Mouse (Mus musculus): ENCODE measurements around the gene Spata16. TPM values are rescaled to one million over a fixed set of nuclear protein-coding genes. Genes with fewer than 3 reads are reported as not detected.

Gene Spata16
- total and polyA plus RNA-seq, 3 experiments: not detected

DNA sequence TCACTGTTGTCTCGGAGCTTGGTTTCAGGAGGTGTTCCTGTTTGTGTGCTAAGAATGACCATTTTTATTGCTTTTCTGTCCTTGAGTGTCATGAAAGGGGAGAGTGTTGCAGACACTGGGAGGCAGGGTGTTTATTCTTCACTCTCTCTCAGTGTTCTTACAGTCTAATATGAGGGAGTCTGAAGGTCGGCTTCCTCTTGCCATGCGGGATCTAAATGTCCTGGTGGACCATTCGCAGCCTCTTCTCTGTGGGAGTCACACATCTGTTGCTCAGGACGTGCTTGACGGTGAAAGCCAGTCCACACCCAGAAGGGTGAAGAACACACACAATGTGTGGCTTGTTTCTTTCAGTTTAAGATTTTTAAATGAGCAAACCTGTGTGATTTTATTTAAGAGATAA, 90.1 kb downstream of the Spata16 start:
- H3K27me3 ChIP-seq (ENCODE audit: control insufficient read depth in 1 of 2, insufficient read depth in 2 of 2, low read length in 2 of 2): no peaks in the 10 kb centered on the region
- no peak overlapping the region for H3K9ac ChIP-seq (ENCODE audit: control insufficient read depth, low read depth, low read length, poor library complexity, severe bottlenecking)
- H3K4me3 ChIP-seq (ENCODE audit: control insufficient read depth in 1 of 2, insufficient read depth in 1 of 2, low read depth in 2 of 2, low read length in 2 of 2): no peak overlapping the region
- H3K9me3 ChIP-seq (replicated peaks; ENCODE audit: insufficient read depth, low read length): no peaks in the 10 kb centered on the region
- no peaks in the 10 kb centered on the region for H3K36me3 ChIP-seq (ENCODE audit: control insufficient read depth in 1 of 2, insufficient read depth in 2 of 2, low read length in 2 of 2)
- H3K27ac ChIP-seq (ENCODE audit: control insufficient read depth, low read depth, low read length): no peak overlapping the region
- TF ChIP-seq MAZ (IDR thresholded peaks at IDR 0.05; ENCODE audit: low read depth, low read length) (no peak), USF1 (IDR thresholded peaks at IDR 0.05; ENCODE audit: low read depth, low read length) (no peak), MAFK (IDR thresholded peaks at IDR 0.05; ENCODE audit: borderline replicate concordance, low read depth, low read length) (no peak), JUND (IDR thresholded peaks at IDR 0.05; ENCODE audit: low read depth, low read length) (no peak), ELF1 (IDR thresholded peaks at IDR 0.05; ENCODE audit: low read depth, low read length) (no peak), TBP (IDR thresholded peaks at IDR 0.05; ENCODE audit: low read depth, low read length) (no peak), GATA1 (IDR thresholded peaks at IDR 0.05; ENCODE audit: low read depth, low read length) (no peak), MYC (IDR thresholded peaks at IDR 0.05; ENCODE audit: low read depth, low read length) (no peak), CTCF (IDR thresholded peaks at IDR 0.05 in 2 of 3, conservative IDR thresholded peaks at IDR 0.05 in 1 of 3; ENCODE audit: control insufficient read depth in 1 of 3, insufficient read depth in 1 of 3, low read depth in 2 of 3, low read length in 3 of 3, poor library complexity in 1 of 3, severe bottlenecking in 1 of 3) (no peak), ZKSCAN1 (IDR thresholded peaks at IDR 0.05; ENCODE audit: low read depth, low read length) (no peak), RCOR1 (IDR thresholded peaks at IDR 0.05; ENCODE audit: low read depth, low read length) (no peak), SIN3A (IDR thresholded peaks at IDR 0.05; ENCODE audit: low read length) (no peak), RAD21 (IDR thresholded peaks at IDR 0.05; ENCODE audit: low read depth, low read length) (no peak), UBTF (IDR thresholded peaks at IDR 0.05; ENCODE audit: borderline replicate concordance, insufficient read depth, low read depth, low read length) (no peak)
- no peaks in the 10 kb centered on the region for H3K79me2 ChIP-seq (ENCODE audit: control insufficient read depth, insufficient read depth, low read length, poor library complexity)
- no peaks in the 10 kb centered on the region for H3K4me1 ChIP-seq (ENCODE audit: control insufficient read depth in 1 of 2, insufficient read depth in 2 of 2, low read length in 2 of 2)
- no peak for DNase-seq (ENCODE audit: low read depth, low spot score)

DNA sequence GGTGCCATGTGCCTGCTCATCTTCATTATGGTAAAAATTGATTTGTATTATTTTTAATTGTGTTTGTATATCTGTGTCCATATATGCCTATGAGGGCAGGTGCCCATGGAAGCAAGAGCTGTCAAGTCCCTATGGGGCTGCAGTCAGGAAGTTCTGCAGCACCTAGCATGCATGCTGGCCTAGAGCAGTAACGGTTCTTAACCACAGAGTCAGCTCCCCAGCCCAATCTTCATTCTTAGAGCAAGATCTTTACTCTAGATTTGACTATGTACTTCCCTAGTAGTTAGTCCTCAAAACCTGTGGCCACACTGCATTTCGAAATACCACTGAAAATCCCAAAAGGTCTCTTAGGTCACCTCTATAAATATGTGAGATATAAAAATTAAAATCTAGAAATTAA, 113.1 kb downstream of the Spata16 start:
- DNase-seq (ENCODE audit: low read depth, low spot score): peak; percentile 4

More for the DNA sequence above, 113.1 kb downstream of the Spata16 start:
- Histone ChIP-seq H3K27ac (ENCODE audit: control insufficient read depth, low read depth, low read length) (no peak overlapping the region), H3K9ac (ENCODE audit: control insufficient read depth, low read depth, low read length, poor library complexity, severe bottlenecking) (no peak overlapping the region), H3K4me1 (ENCODE audit: control insufficient read depth in 1 of 2, insufficient read depth in 2 of 2, low read length in 2 of 2) (peaks cover 0 to 10% of the 10 kb centered on the region in 2 experiments; a peak in 2 of 4 replicates), H3K9me3 (replicated peaks; ENCODE audit: insufficient read depth, low read length) (no peaks in the 10 kb centered on the region), H3K27me3 (ENCODE audit: control insufficient read depth in 1 of 2, insufficient read depth in 2 of 2, low read length in 2 of 2) (no peaks in the 10 kb centered on the region), H3K79me2 (ENCODE audit: control insufficient read depth, insufficient read depth, low read length, poor library complexity) (no peaks in the 10 kb centered on the region), H3K36me3 (ENCODE audit: control insufficient read depth in 1 of 2, insufficient read depth in 2 of 2, low read length in 2 of 2) (peaks cover 0 to 3% of the 10 kb centered on the region in 2 experiments; a peak in 1 of 4 replicates), H3K4me3 (ENCODE audit: control insufficient read depth in 1 of 2, insufficient read depth in 1 of 2, low read depth in 2 of 2, low read length in 2 of 2) (no peak overlapping the region)
- TF ChIP-seq POLR2AphosphoS5 (IDR thresholded peaks at IDR 0.05; ENCODE audit: borderline replicate concordance, low read depth, low read length) (no peak), GABPA (IDR thresholded peaks at IDR 0.05; ENCODE audit: low read depth, low read length) (no peak), ETS1 (IDR thresholded peaks at IDR 0.05; ENCODE audit: low read depth, low read length) (0 out of 2 replicates have a peak, but pooled peaks have one; percentile 10), EP300 (IDR thresholded peaks at IDR 0.05; ENCODE audit: low read depth in 1 of 2, low read length in 2 of 2) (peak in 1 of 2 experiments; percentile 39; a peak in 1 of 4 replicates)
